Mouse (Mus musculus) c-Kit-positive CD71-positive TER-119-negative erythroid progenitor cells, embryonic 14.5 days (primary cell): ENCODE measurements around the gene Slc6a12.

Experiments used
- DNase-seq: peaks from one replicate; pipeline ENCODE4 v3.0.0-alpha.2; 2013; ENCODE audit warnings: low read depth

Slc6a12 gene

GRCm38 (mm10) chr6:121343771-121344123, 871 bp downstream of the Slc6a12 start:
- DNase-seq, result no peak

GRCm38 (mm10) chr6:121344329-121344728, 1.5 kb downstream of the Slc6a12 start:
- DNase-seq, result no peak

- DNase-seq, result no peak
Observed at GRCm38 (mm10) chr6:121346428-121346827, 3.6 kb downstream of the Slc6a12 start.

GRCm38 (mm10) chr6:121352276-121352675, 9.4 kb downstream of the Slc6a12 start:
- no peak for DNase-seq

- DNase-seq, result no peak
Observed at GRCm38 (mm10) chr6:121356041-121356440, 13.2 kb downstream of the Slc6a12 start.

- DNase-seq, result no peak
Observed at GRCm38 (mm10) chr6:121357232-121357631, 14.4 kb downstream of the Slc6a12 start.

- DNase-seq, result no peak
Observed at GRCm38 (mm10) chr6:121363061-121363460, 20.2 kb downstream of the Slc6a12 start.

- no peak for DNase-seq
Observed at GRCm38 (mm10) chr6:121363956-121364355, 21.1 kb downstream of the Slc6a12 start.

GRCm38 (mm10) chr6:121366537-121366936, 23.7 kb downstream of the Slc6a12 start:
- peak; percentile 16 for DNase-seq

- no peak for DNase-seq
Observed at GRCm38 (mm10) chr6:121367099-121367498, 24.2 kb downstream of the Slc6a12 start.

GRCm38 (mm10) chr6:121371197-121371980, 28.5 kb downstream of the Slc6a12 start:
- no peak for DNase-seq

GRCm38 (mm10) chr6:121376159-121376558, 33.3 kb downstream of the Slc6a12 start:
- DNase-seq, result no peak

GRCm38 (mm10) chr6:121378256-121378655, 35.4 kb downstream of the Slc6a12 start:
- DNase-seq, result no peak

GRCm38 (mm10) chr6:121380576-121380975, 37.7 kb downstream of the Slc6a12 start:
- no peak for DNase-seq

GRCm38 (mm10) chr6:121382071-121382470, 39.2 kb downstream of the Slc6a12 start:
- no peak for DNase-seq

- no peak for DNase-seq
Observed at GRCm38 (mm10) chr6:121385397-121385796, 42.5 kb downstream of the Slc6a12 start.

- no peak for DNase-seq
Observed at GRCm38 (mm10) chr6:121392610-121393252, 49.9 kb downstream of the Slc6a12 start.

- DNase-seq, result no peak
Observed at GRCm38 (mm10) chr6:121401140-121401539, 58.3 kb downstream of the Slc6a12 start.

- DNase-seq, result no peak
Observed at GRCm38 (mm10) chr6:121401826-121402660, 59.2 kb downstream of the Slc6a12 start.

- no peak for DNase-seq
Observed at GRCm38 (mm10) chr6:121402661-121403244, 59.9 kb downstream of the Slc6a12 start.

GRCm38 (mm10) chr6:121405311-121405710, 62.4 kb downstream of the Slc6a12 start:
- no peak for DNase-seq

GRCm38 (mm10) chr6:121407571-121408011, 64.7 kb downstream of the Slc6a12 start:
- DNase-seq, result no peak
